Mouse (Mus musculus): ENCODE data around the gene Gm5724.
A peak's percentile ranks its signal among the peaks of the same experiment; 100 is the strongest.

The Gm5724 gene

GRCm38 (mm10) chr6:141773710-141774109 lies at the start of gene Gm5724:
Gene Gm5724 (minus strand): TSS chr6:141773810.
- no peak for DNase-seq (ENCODE audit: low read depth)

- peak; percentile 66 for DNase-seq (ENCODE audit: low read depth)
Observed at GRCm38 (mm10) chr6:141797837-141798236, 24.2 kb upstream of the Gm5724 start.

- no peak for DNase-seq (ENCODE audit: low read depth)
Observed at GRCm38 (mm10) chr6:141774476-141774875, 866 bp upstream of the Gm5724 start.

GRCm38 (mm10) chr6:141691246-141691645 lies 82.4 kb downstream of the Gm5724 start:
- DNase-seq (ENCODE audit: low read depth) = no peak

DNA sequence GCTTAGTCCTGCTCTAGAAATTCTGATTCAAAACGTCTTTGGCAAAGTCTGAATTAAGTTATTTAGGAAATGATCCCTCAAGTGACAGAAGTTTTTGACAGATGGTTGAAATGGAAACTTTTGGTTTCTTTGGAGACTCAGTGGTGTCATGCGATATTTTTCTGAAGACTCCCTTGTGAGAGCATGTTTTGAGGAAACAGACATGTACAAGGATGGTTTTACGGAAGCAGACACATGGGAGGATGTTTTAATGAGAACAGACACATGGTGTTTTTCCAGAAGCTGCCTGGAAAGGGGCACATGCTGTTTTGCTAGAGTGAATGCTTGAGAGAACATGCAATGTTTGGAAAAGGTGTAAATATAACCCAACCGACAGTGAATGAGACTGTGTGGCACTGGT lies 86.6 kb downstream of the Gm5724 start:
- no peak for DNase-seq (ENCODE audit: low read depth)

All from 416B (cell line).